Mouse (Mus musculus): ENCODE data around the gene Farp1. TPM values are rescaled to one million over a fixed set of nuclear protein-coding genes. Genes with fewer than 3 reads are reported as not detected.
"Not testable (repeated sequence)": the region's sequence is repeated elsewhere in the genome, so short reads cannot be mapped to it uniquely, and the experiment has no call there.

The Farp1 gene
- polyA plus RNA-seq, 1 experiment from 2014 or later, result 22.0 TPM

DNA sequence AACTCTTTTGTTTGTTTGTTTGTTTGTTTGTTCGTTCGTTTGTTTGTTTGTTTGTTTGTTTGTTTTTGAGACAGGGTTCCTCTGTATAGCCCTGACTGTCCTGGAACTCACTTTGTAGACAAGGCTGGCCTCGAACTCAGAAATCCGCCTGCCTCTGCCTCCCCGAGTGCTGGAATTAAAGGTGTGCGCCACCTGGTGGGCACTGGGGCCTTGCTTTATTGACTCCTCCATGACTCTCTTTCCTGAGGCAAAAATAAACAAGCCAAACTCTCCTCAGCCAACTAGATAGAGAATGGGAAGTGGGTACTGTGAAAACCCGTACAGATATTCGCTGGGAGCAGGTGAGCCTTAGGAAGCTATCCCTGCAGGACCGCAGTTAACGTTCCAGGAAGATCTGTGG, 154.8 kb downstream of the Farp1 start:
- not testable (repeated sequence) for H3K9me3 ChIP-seq (ENCODE audit: control insufficient read depth, low read length); H3K9ac ChIP-seq (ENCODE audit: low read length); H3K27me3 ChIP-seq (ENCODE audit: control insufficient read depth, insufficient read depth, low read depth, low read length); H3K4me2 ChIP-seq (ENCODE audit: low read depth, low read length); H3K36me3 ChIP-seq (ENCODE audit: control insufficient read depth, insufficient read depth, low read length); ATAC-seq (ENCODE audit: low read depth); H3K4me3 ChIP-seq (ENCODE audit: low read length)
- peaks cover 21% of the 10 kb centered on the region for H3K4me1 ChIP-seq (replicated peaks; ENCODE audit: control insufficient read depth, insufficient read depth, low read length)
- WGBS, result 87% methylated on average over 10 of the region's 10 CpGs
- H3K27ac ChIP-seq (ENCODE audit: low read length), result 0 out of 2 replicates have a peak overlapping the region, but pooled peaks have one; percentile 12

DNA sequence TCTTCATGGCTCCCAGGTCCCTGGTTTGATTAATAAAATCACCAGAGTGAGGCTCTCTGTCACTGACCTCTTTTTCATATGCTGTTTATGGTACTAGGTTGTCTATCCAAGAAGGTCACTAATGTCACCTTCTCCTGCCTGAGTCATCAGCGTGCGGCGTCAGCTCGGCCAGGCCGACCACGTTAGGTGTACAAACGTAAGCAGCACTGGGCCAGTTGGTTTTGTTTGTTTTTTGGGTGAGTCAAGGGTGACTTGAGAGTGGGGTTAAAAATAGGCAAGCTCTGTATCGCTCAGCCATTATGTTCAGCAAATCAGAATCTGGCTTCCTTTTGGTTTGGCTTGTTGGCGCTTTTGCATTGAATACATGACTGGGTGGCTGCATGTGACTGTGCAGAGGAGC, 155.4 kb downstream of the Farp1 start:
- H3K4me1 ChIP-seq (replicated peaks; ENCODE audit: control insufficient read depth, insufficient read depth, low read length), result peaks cover 21% of the 10 kb centered on the region
- WGBS, result 63% methylated on average over 9 of the region's 9 CpGs
- H3K36me3 ChIP-seq (ENCODE audit: control insufficient read depth, insufficient read depth, low read length), result peaks cover 2% of the 10 kb centered on the region; the same call in 1 of the 2 replicates
- H3K27ac ChIP-seq (ENCODE audit: low read length), result peak overlapping the region; percentile 19
- H3K9ac ChIP-seq (ENCODE audit: low read length), result no peak overlapping the region
- 0 out of 2 replicates have a peak, but pooled peaks cover 2% of the 10 kb centered on the region for H3K9me3 ChIP-seq (ENCODE audit: control insufficient read depth, low read length)
- no peak overlapping the region for H3K4me3 ChIP-seq (ENCODE audit: low read length)
- H3K4me2 ChIP-seq (ENCODE audit: low read depth, low read length), result no peak overlapping the region
- ATAC-seq (ENCODE audit: low read depth), result peak; percentile 31
- no peaks in the 10 kb centered on the region for H3K27me3 ChIP-seq (ENCODE audit: control insufficient read depth, insufficient read depth, low read depth, low read length)

DNA sequence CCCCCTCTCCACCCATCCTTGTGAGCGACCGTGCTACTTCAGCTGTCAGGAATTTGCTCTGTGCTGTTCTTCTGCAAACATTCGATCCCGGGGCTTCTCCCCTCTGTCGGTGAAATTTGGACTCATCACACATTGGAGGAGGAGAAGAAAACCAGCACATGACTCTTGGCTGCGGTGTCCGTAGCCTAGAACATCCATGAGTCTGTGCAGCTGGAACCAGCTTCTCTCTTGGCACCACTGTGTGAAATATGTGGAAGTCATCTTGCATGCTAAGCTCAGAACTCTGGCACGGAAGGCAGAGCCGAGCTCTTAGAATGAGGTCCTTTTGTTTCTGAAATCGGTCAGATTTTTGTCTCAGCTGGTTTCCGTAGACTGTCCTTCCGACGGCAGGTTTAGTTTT, 156.7 kb downstream of the Farp1 start:
- no peak overlapping the region for H3K4me2 ChIP-seq (ENCODE audit: low read depth, low read length)
- WGBS, result 37% methylated on average over 13 of the region's 13 CpGs
- H3K27me3 ChIP-seq (ENCODE audit: control insufficient read depth, insufficient read depth, low read depth, low read length), result no peaks in the 10 kb centered on the region
- peak; percentile 73 for ATAC-seq (ENCODE audit: low read depth)
- H3K9ac ChIP-seq (ENCODE audit: low read length), result no peak overlapping the region
- peaks cover 21% of the 10 kb centered on the region for H3K4me1 ChIP-seq (replicated peaks; ENCODE audit: control insufficient read depth, insufficient read depth, low read length)
- peak overlapping the region; percentile 19 for H3K27ac ChIP-seq (ENCODE audit: low read length)
- no peak overlapping the region for H3K4me3 ChIP-seq (ENCODE audit: low read length)
- H3K9me3 ChIP-seq (ENCODE audit: control insufficient read depth, low read length), result peaks cover 7% of the 10 kb centered on the region; the same call in 1 of the 2 replicates
- H3K36me3 ChIP-seq (ENCODE audit: control insufficient read depth, insufficient read depth, low read length), result peaks cover 2% of the 10 kb centered on the region; the same call in 1 of the 2 replicates

DNA sequence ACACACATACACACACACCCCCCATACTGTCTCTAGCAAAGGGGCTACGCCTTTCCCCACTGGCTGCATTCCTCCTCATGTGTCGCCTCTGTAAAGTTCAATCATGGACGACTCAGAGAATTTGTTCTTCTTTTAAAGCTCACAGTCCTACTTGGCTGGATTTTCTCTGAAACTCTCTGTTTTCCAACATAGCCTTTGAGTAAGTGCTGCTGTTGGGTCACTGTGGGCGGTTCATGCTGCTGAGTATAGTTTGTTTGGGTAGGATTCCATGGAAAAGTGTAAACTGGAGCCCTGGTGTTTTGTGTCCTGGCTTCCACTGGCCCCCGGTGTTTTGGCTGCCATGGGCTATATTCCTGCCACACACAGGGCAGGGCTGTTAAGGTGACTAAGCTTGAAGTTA, 157.4 kb downstream of the Farp1 start:
- ATAC-seq (ENCODE audit: low read depth), result peak; percentile 29
- Histone ChIP-seq H3K9me3 (ENCODE audit: control insufficient read depth, low read length) (peaks cover 7% of the 10 kb centered on the region; the same call in 1 of the 2 replicates), H3K4me1 (replicated peaks; ENCODE audit: control insufficient read depth, insufficient read depth, low read length) (peaks cover 21% of the 10 kb centered on the region), H3K27ac (ENCODE audit: low read length) (peak overlapping the region; percentile 64), H3K27me3 (ENCODE audit: control insufficient read depth, insufficient read depth, low read depth, low read length) (no peaks in the 10 kb centered on the region), H3K4me2 (ENCODE audit: low read depth, low read length) (no peak overlapping the region), H3K36me3 (ENCODE audit: control insufficient read depth, insufficient read depth, low read length) (no peaks in the 10 kb centered on the region), H3K9ac (ENCODE audit: low read length) (no peak overlapping the region), H3K4me3 (ENCODE audit: low read length) (no peak overlapping the region)
- WGBS, result 46% methylated on average over 5 of the region's 5 CpGs

DNA sequence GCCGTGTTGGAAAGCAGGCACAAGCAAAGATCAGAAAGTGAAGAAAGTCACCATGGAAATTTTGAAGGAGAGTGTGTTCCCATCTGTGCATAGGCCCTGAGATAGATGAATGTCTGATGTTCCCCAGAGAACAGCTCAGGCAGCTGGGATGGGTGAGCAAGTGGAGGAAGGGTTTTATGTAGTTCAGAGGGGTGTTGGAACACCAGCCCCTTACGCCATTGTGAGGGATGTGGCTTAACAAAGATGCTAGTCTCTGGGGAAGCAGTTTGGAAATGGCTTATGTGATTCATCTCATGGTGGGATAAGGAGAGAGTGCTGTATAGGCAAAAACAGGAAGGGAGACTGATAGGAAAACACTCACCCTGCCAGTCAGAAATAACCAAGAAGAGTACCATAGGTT, 159.0 kb downstream of the Farp1 start:
- H3K9ac ChIP-seq (ENCODE audit: low read length), result no peak overlapping the region

DNA sequence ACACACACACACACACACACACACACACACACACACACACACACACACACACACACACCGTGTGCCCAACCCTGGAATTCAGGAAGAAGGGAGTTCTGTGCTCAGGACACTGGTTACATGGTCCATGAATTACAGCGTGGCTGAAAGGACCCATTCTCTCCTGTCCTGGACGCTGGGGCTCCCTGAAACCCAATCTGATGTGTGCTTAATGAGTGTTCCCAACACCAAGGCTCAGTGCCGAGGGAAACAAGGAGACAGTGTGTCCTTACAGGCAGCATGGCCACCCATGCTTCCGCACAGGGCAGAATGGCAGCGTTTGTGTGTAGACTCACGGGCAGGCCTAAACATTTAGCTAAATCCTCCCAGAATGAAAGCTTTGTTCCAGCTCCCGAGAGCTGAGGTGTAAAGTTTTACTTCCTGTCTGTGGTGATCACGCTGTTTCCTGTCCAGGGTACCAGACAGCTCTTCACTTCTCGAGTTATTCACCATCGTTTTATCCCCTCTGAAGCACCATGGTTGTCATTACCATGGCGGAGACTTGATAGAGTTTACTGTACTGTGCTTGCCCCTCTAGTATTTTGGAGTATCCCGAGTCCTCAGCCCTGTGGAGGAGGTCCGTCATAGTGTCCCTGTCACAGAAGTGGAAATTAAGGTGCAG, 164.0 kb downstream of the Farp1 start:
- Histone ChIP-seq H3K4me2 (ENCODE audit: low read depth, low read length) (no peak overlapping the region), H3K4me1 (replicated peaks; ENCODE audit: control insufficient read depth, insufficient read depth, low read length) (peaks cover 11% of the 10 kb centered on the region)
- WGBS, result 43% methylated on average over 14 of the region's 14 CpGs

More for the DNA sequence above, 159.0 kb downstream of the Farp1 start:
- Histone ChIP-seq H3K4me1 (replicated peaks; ENCODE audit: control insufficient read depth, insufficient read depth, low read length) (peaks cover 25% of the 10 kb centered on the region), H3K36me3 (ENCODE audit: control insufficient read depth, insufficient read depth, low read length) (no peaks in the 10 kb centered on the region), H3K27ac (ENCODE audit: low read length) (no peak overlapping the region), H3K4me3 (ENCODE audit: low read length) (no peak overlapping the region), H3K4me2 (ENCODE audit: low read depth, low read length) (no peak overlapping the region), H3K27me3 (ENCODE audit: control insufficient read depth, insufficient read depth, low read depth, low read length) (no peaks in the 10 kb centered on the region), H3K9me3 (ENCODE audit: control insufficient read depth, low read length) (peaks cover 7% of the 10 kb centered on the region; the same call in 1 of the 2 replicates)
- no peak for ATAC-seq (ENCODE audit: low read depth)
- WGBS, result 83% methylated on average over 2 of the region's 2 CpGs

DNA sequence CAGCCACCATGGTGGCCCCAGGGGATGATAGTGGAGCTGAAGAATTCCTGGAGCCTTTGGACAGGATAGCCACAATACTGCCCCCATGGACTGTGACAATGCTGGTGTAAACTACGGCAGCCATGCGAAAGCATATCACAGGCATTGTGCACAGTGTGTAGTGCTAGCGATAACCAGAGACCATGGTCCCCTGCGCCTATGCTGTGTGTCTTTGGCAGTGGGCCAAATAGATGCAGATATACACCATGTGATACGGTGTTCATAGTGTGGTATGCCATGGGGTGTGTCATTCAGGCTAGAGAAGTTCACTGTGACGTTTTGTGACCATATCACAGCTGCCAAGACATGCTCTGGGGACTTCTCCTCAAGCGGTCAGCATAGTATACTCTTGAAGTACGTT, 164.8 kb downstream of the Farp1 start:
- H3K4me1 ChIP-seq (replicated peaks; ENCODE audit: control insufficient read depth, insufficient read depth, low read length), result peaks cover 11% of the 10 kb centered on the region
- H3K4me2 ChIP-seq (ENCODE audit: low read depth, low read length), result no peak overlapping the region
- no peak overlapping the region for H3K27ac ChIP-seq (ENCODE audit: low read length)

More for the DNA sequence above, 164.0 kb downstream of the Farp1 start:
- no peak overlapping the region; the same call in 1 of the 2 replicates for H3K9ac ChIP-seq (ENCODE audit: low read length)
- no peak overlapping the region for H3K4me3 ChIP-seq (ENCODE audit: low read length)
- H3K27me3 ChIP-seq (ENCODE audit: control insufficient read depth, insufficient read depth, low read depth, low read length), result no peaks in the 10 kb centered on the region
- 0 out of 2 replicates have a peak overlapping the region, but pooled peaks have one; percentile 28 for H3K27ac ChIP-seq (ENCODE audit: low read length)
- peaks cover 7% of the 10 kb centered on the region; the same call in 1 of the 2 replicates for H3K9me3 ChIP-seq (ENCODE audit: control insufficient read depth, low read length)
- ATAC-seq (ENCODE audit: low read depth), result peak; percentile 46
- H3K36me3 ChIP-seq (ENCODE audit: control insufficient read depth, insufficient read depth, low read length), result no peaks in the 10 kb centered on the region

DNA sequence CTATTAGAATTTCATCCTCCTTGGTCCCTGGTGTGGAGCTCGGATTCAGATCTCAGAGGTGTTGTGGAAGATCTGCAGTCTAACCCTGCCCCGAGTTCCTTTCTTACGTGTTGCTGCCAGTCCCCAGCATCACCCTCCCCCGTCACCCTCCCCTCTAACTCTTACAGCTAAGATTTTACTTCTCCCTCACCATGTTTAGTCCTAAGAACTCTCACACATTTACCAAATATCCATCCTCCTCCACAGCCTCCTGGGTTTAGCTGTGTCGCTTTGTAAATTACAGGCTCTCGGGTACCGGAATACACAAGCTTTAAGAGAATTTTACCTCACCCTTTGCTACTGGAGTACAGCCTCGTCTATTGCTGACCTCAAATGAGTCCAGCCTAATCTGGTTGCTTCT, 165.4 kb downstream of the Farp1 start:
- Histone ChIP-seq H3K4me3 (ENCODE audit: low read length) (no peak overlapping the region), H3K27ac (ENCODE audit: low read length) (no peak overlapping the region), H3K4me1 (replicated peaks; ENCODE audit: control insufficient read depth, insufficient read depth, low read length) (peaks cover 15% of the 10 kb centered on the region), H3K27me3 (ENCODE audit: control insufficient read depth, insufficient read depth, low read depth, low read length) (no peaks in the 10 kb centered on the region), H3K4me2 (ENCODE audit: low read depth, low read length) (no peak overlapping the region), H3K9ac (ENCODE audit: low read length) (no peak overlapping the region), H3K36me3 (ENCODE audit: control insufficient read depth, insufficient read depth, low read length) (no peaks in the 10 kb centered on the region), H3K9me3 (ENCODE audit: control insufficient read depth, low read length) (peaks cover 5% of the 10 kb centered on the region; the same call in 1 of the 2 replicates)
- WGBS, result 80% methylated on average over 8 of the region's 8 CpGs
- no peak for ATAC-seq (ENCODE audit: low read depth)

More for the DNA sequence above, 164.8 kb downstream of the Farp1 start:
- no peak overlapping the region for H3K9ac ChIP-seq (ENCODE audit: low read length)
- peaks cover 7% of the 10 kb centered on the region; the same call in 1 of the 2 replicates for H3K9me3 ChIP-seq (ENCODE audit: control insufficient read depth, low read length)
- no peak overlapping the region for H3K4me3 ChIP-seq (ENCODE audit: low read length)
- peak; percentile 69 for ATAC-seq (ENCODE audit: low read depth)
- H3K36me3 ChIP-seq (ENCODE audit: control insufficient read depth, insufficient read depth, low read length), result no peaks in the 10 kb centered on the region
- WGBS, result 53% methylated on average over 8 of the region's 8 CpGs
- H3K27me3 ChIP-seq (ENCODE audit: control insufficient read depth, insufficient read depth, low read depth, low read length), result no peaks in the 10 kb centered on the region

DNA sequence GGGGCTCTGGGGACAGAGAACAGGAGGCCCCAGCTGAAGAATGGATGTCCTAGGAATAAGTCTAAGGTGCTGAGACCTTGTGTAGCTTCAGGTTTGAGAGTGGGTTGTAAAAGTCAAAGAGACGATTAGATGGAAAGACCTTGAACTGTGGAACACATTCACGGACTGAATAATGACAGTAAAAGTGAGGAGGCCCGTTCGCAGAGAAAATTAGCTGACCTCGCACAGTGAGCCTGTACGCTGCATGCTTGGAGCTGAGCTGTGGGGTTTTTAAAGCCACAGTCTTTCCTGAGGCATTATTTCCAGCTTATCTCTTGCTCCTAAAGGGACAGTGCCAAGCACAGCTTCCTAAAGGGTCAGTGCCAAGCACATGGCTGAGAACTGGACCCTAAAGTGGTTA, 166.2 kb downstream of the Farp1 start:
- Histone ChIP-seq H3K4me2 (ENCODE audit: low read depth, low read length) (no peak overlapping the region), H3K4me1 (replicated peaks; ENCODE audit: control insufficient read depth, insufficient read depth, low read length) (peaks cover 18% of the 10 kb centered on the region), H3K27ac (ENCODE audit: low read length) (no peak overlapping the region), H3K27me3 (ENCODE audit: control insufficient read depth, insufficient read depth, low read depth, low read length) (no peaks in the 10 kb centered on the region), H3K9me3 (ENCODE audit: control insufficient read depth, low read length) (peaks cover 4% of the 10 kb centered on the region; the same call in 1 of the 2 replicates), H3K4me3 (ENCODE audit: low read length) (no peak overlapping the region), H3K36me3 (ENCODE audit: control insufficient read depth, insufficient read depth, low read length) (no peaks in the 10 kb centered on the region), H3K9ac (ENCODE audit: low read length) (no peak overlapping the region)
- ATAC-seq (ENCODE audit: low read depth), result no peak
- 84% methylated on average over 6 of the region's 6 CpGs for WGBS
